Mouse (Mus musculus): ENCODE measurements around the gene Babam1. TPM values are rescaled to one million over a fixed set of nuclear protein-coding genes. Genes with fewer than 3 reads are reported as not detected.

Gene Babam1
- polyA plus RNA-seq, 1 experiment = 118 TPM

- peaks cover 16% of the 10 kb centered on the region for H3K79me2 ChIP-seq (ENCODE audit: control insufficient read depth, insufficient read depth)
- no peaks in the 10 kb centered on the region for H3K27me3 ChIP-seq (ENCODE audit: control insufficient read depth, insufficient read depth, insufficient read length)
- H3K79me3 ChIP-seq (ENCODE audit: low read depth) = no peaks in the 10 kb centered on the region
- no peak overlapping the region for H3ac ChIP-seq (ENCODE audit: control insufficient read depth, insufficient read length, low read depth)
- H3K36me3 ChIP-seq (ENCODE audit: control insufficient read depth, insufficient read depth) = peaks cover 46% of the 10 kb centered on the region
- TF ChIP-seq MAX (IDR thresholded peaks at IDR 0.05) (no peak), CTCF (IDR thresholded peaks at IDR 0.05; ENCODE audit: control insufficient read depth, insufficient read depth, insufficient read length) (no peak), MYOG (IDR thresholded peaks at IDR 0.05; ENCODE audit: control insufficient read depth, extremely low read depth, insufficient read length) (no peak), MYOD1 (IDR thresholded peaks at IDR 0.05; ENCODE audit: control insufficient read depth, insufficient read length, low read depth) (no peak), CEBPB (IDR thresholded peaks at IDR 0.05; ENCODE audit: low read depth) (no peak), USF1 (IDR thresholded peaks at IDR 0.05; ENCODE audit: low read depth) (no peak), FOSL1 (IDR thresholded peaks at IDR 0.05; ENCODE audit: insufficient read depth, low read length, poor library complexity, severe bottlenecking) (no peak)
- H3K4me3 ChIP-seq (ENCODE audit: insufficient read depth, poor library complexity, severe bottlenecking) = no peak overlapping the region
Measured at GRCm38 (mm10) chr8:71372427-71372826, 24.2 kb upstream of the Babam1 start.

GRCm38 (mm10) chr8:71373000-71373399, 23.7 kb upstream of the Babam1 start:
- no peaks in the 10 kb centered on the region for H3K27me3 ChIP-seq (ENCODE audit: control insufficient read depth, insufficient read depth, insufficient read length)
- no peak overlapping the region for H3K4me3 ChIP-seq (ENCODE audit: insufficient read depth, poor library complexity, severe bottlenecking)
- TF ChIP-seq USF1 (IDR thresholded peaks at IDR 0.05; ENCODE audit: low read depth) (no peak), MAX (IDR thresholded peaks at IDR 0.05) (no peak), FOSL1 (IDR thresholded peaks at IDR 0.05; ENCODE audit: insufficient read depth, low read length, poor library complexity, severe bottlenecking) (no peak), CEBPB (IDR thresholded peaks at IDR 0.05; ENCODE audit: low read depth) (no peak), MYOD1 (IDR thresholded peaks at IDR 0.05; ENCODE audit: control insufficient read depth, insufficient read length, low read depth) (no peak), MYOG (IDR thresholded peaks at IDR 0.05; ENCODE audit: control insufficient read depth, extremely low read depth, insufficient read length) (no peak), CTCF (IDR thresholded peaks at IDR 0.05; ENCODE audit: control insufficient read depth, insufficient read depth, insufficient read length) (no peak)
- peaks cover 15% of the 10 kb centered on the region for H3K79me2 ChIP-seq (ENCODE audit: control insufficient read depth, insufficient read depth)
- no peak overlapping the region for H3ac ChIP-seq (ENCODE audit: control insufficient read depth, insufficient read length, low read depth)
- no peaks in the 10 kb centered on the region for H3K79me3 ChIP-seq (ENCODE audit: low read depth)
- H3K36me3 ChIP-seq (ENCODE audit: control insufficient read depth, insufficient read depth) = peaks cover 52% of the 10 kb centered on the region

GRCm38 (mm10) chr8:71374616-71375206, 21.9 kb upstream of the Babam1 start:
- H3K79me2 ChIP-seq (ENCODE audit: control insufficient read depth, insufficient read depth) = peaks cover 21% of the 10 kb centered on the region
- no peak overlapping the region for H3ac ChIP-seq (ENCODE audit: control insufficient read depth, insufficient read length, low read depth)
- H3K27me3 ChIP-seq (ENCODE audit: control insufficient read depth, insufficient read depth, insufficient read length) = no peaks in the 10 kb centered on the region
- TF ChIP-seq CTCF (IDR thresholded peaks at IDR 0.05; ENCODE audit: control insufficient read depth, insufficient read depth, insufficient read length) (no peak), CEBPB (IDR thresholded peaks at IDR 0.05; ENCODE audit: low read depth) (no peak), FOSL1 (IDR thresholded peaks at IDR 0.05; ENCODE audit: insufficient read depth, low read length, poor library complexity, severe bottlenecking) (no peak)
- no peak overlapping the region for H3K4me3 ChIP-seq (ENCODE audit: insufficient read depth, poor library complexity, severe bottlenecking)
- peaks cover 44% of the 10 kb centered on the region for H3K36me3 ChIP-seq (ENCODE audit: control insufficient read depth, insufficient read depth)
- peaks cover 6% of the 10 kb centered on the region for H3K79me3 ChIP-seq (ENCODE audit: low read depth)

GRCm38 (mm10) chr8:71375581-71376422, 20.9 kb upstream of the Babam1 start:
- no peak overlapping the region for H3K4me3 ChIP-seq (ENCODE audit: insufficient read depth, poor library complexity, severe bottlenecking)

GRCm38 (mm10) chr8:71376423-71377030, 20.1 kb upstream of the Babam1 start:
- Histone ChIP-seq H3K79me2 (ENCODE audit: control insufficient read depth, insufficient read depth) (peaks cover 39% of the 10 kb centered on the region), H3K4me3 (ENCODE audit: insufficient read depth, poor library complexity, severe bottlenecking) (no peak overlapping the region)
- no peak for TF ChIP-seq MYOD1 (IDR thresholded peaks at IDR 0.05; ENCODE audit: control insufficient read depth, insufficient read length, low read depth)
- TF ChIP-seq MAX (IDR thresholded peaks at IDR 0.05) = no peak
- no peak for TF ChIP-seq CTCF (IDR thresholded peaks at IDR 0.05; ENCODE audit: control insufficient read depth, insufficient read depth, insufficient read length)
- no peak for TF ChIP-seq USF1 (IDR thresholded peaks at IDR 0.05; ENCODE audit: low read depth)
- no peak for TF ChIP-seq FOSL1 (IDR thresholded peaks at IDR 0.05; ENCODE audit: insufficient read depth, low read length, poor library complexity, severe bottlenecking)
- TF ChIP-seq CEBPB (IDR thresholded peaks at IDR 0.05; ENCODE audit: low read depth) = no peak
- no peak for TF ChIP-seq MYOG (IDR thresholded peaks at IDR 0.05; ENCODE audit: control insufficient read depth, extremely low read depth, insufficient read length)

More at GRCm38 (mm10) chr8:71375581-71376422, 20.9 kb upstream of the Babam1 start:
- H3K79me3 ChIP-seq (ENCODE audit: low read depth) = peaks cover 14% of the 10 kb centered on the region
- no peak overlapping the region for H3ac ChIP-seq (ENCODE audit: control insufficient read depth, insufficient read length, low read depth)
- H3K27me3 ChIP-seq (ENCODE audit: control insufficient read depth, insufficient read depth, insufficient read length) = no peaks in the 10 kb centered on the region
- H3K36me3 ChIP-seq (ENCODE audit: control insufficient read depth, insufficient read depth) = peaks cover 40% of the 10 kb centered on the region
- H3K79me2 ChIP-seq (ENCODE audit: control insufficient read depth, insufficient read depth) = peaks cover 32% of the 10 kb centered on the region
- no peak for TF ChIP-seq FOSL1 (IDR thresholded peaks at IDR 0.05; ENCODE audit: insufficient read depth, low read length, poor library complexity, severe bottlenecking)
- TF ChIP-seq USF1 (IDR thresholded peaks at IDR 0.05; ENCODE audit: low read depth) = no peak
- no peak for TF ChIP-seq CEBPB (IDR thresholded peaks at IDR 0.05; ENCODE audit: low read depth)
- TF ChIP-seq MYOG (IDR thresholded peaks at IDR 0.05; ENCODE audit: control insufficient read depth, extremely low read depth, insufficient read length) = no peak
- no peak for TF ChIP-seq CTCF (IDR thresholded peaks at IDR 0.05; ENCODE audit: control insufficient read depth, insufficient read depth, insufficient read length)
- TF ChIP-seq MAX (IDR thresholded peaks at IDR 0.05) = no peak
- TF ChIP-seq MYOD1 (IDR thresholded peaks at IDR 0.05; ENCODE audit: control insufficient read depth, insufficient read length, low read depth) = no peak

More at GRCm38 (mm10) chr8:71376423-71377030, 20.1 kb upstream of the Babam1 start:
- H3K36me3 ChIP-seq (ENCODE audit: control insufficient read depth, insufficient read depth) = peaks cover 40% of the 10 kb centered on the region
- H3K79me3 ChIP-seq (ENCODE audit: low read depth) = peaks cover 17% of the 10 kb centered on the region
- no peaks in the 10 kb centered on the region for H3K27me3 ChIP-seq (ENCODE audit: control insufficient read depth, insufficient read depth, insufficient read length)
- H3ac ChIP-seq (ENCODE audit: control insufficient read depth, insufficient read length, low read depth) = no peak overlapping the region
